Mouse (Mus musculus): Measurements from ENCODE around the gene Rimklb. TPM values are rescaled to one million over a fixed set of nuclear protein-coding genes. Genes with fewer than 3 reads are reported as not detected.

Rimklb gene
- polyA plus RNA-seq, 1 experiment = not detected

- no peaks in the 10 kb centered on the region for H3K79me2 ChIP-seq (ENCODE audit: control insufficient read depth, insufficient read depth)
- H3K4me3 ChIP-seq (ENCODE audit: insufficient read depth, poor library complexity, severe bottlenecking) = no peak overlapping the region
- H3K79me3 ChIP-seq (ENCODE audit: low read depth) = no peaks in the 10 kb centered on the region
- TF ChIP-seq MYOG (IDR thresholded peaks at IDR 0.05; ENCODE audit: control insufficient read depth, extremely low read depth, insufficient read length) = no peak
- TF ChIP-seq CEBPB (IDR thresholded peaks at IDR 0.05; ENCODE audit: low read depth) = no peak
- TF ChIP-seq MYOD1 (IDR thresholded peaks at IDR 0.05; ENCODE audit: control insufficient read depth, insufficient read length, low read depth) = no peak
- TF ChIP-seq FOSL1 (IDR thresholded peaks at IDR 0.05; ENCODE audit: insufficient read depth, low read length, poor library complexity, severe bottlenecking) = no peak
- no peak for TF ChIP-seq CTCF (IDR thresholded peaks at IDR 0.05; ENCODE audit: control insufficient read depth, insufficient read depth, insufficient read length)
- TF ChIP-seq MAX (IDR thresholded peaks at IDR 0.05) = no peak
- no peak for TF ChIP-seq USF1 (IDR thresholded peaks at IDR 0.05; ENCODE audit: low read depth)
- H3K27me3 ChIP-seq (ENCODE audit: control insufficient read depth, insufficient read depth, insufficient read length) = peaks cover 3% of the 10 kb centered on the region
- no peaks in the 10 kb centered on the region for H3K36me3 ChIP-seq (ENCODE audit: control insufficient read depth, insufficient read depth)
- H3ac ChIP-seq (ENCODE audit: control insufficient read depth, insufficient read length, low read depth) = no peak overlapping the region
Observed at GRCm38 (mm10) chr6:122469030-122469640, 29.4 kb downstream of the Rimklb start.

GRCm38 (mm10) chr6:122466092-122466713, 32.4 kb downstream of the Rimklb start:
- Histone ChIP-seq H3K79me3 (ENCODE audit: low read depth) (no peaks in the 10 kb centered on the region), H3K79me2 (ENCODE audit: control insufficient read depth, insufficient read depth) (no peaks in the 10 kb centered on the region), H3K27me3 (ENCODE audit: control insufficient read depth, insufficient read depth, insufficient read length) (no peaks in the 10 kb centered on the region), H3ac (ENCODE audit: control insufficient read depth, insufficient read length, low read depth) (no peak overlapping the region), H3K36me3 (ENCODE audit: control insufficient read depth, insufficient read depth) (no peaks in the 10 kb centered on the region), H3K4me3 (ENCODE audit: insufficient read depth, poor library complexity, severe bottlenecking) (no peak overlapping the region)
- TF ChIP-seq MYOD1 (IDR thresholded peaks at IDR 0.05; ENCODE audit: control insufficient read depth, insufficient read length, low read depth) (no peak), MAX (IDR thresholded peaks at IDR 0.05) (no peak), MYOG (IDR thresholded peaks at IDR 0.05; ENCODE audit: control insufficient read depth, extremely low read depth, insufficient read length) (no peak), CEBPB (IDR thresholded peaks at IDR 0.05; ENCODE audit: low read depth) (no peak), FOSL1 (IDR thresholded peaks at IDR 0.05; ENCODE audit: insufficient read depth, low read length, poor library complexity, severe bottlenecking) (no peak), CTCF (IDR thresholded peaks at IDR 0.05; ENCODE audit: control insufficient read depth, insufficient read depth, insufficient read length) (no peak), USF1 (IDR thresholded peaks at IDR 0.05; ENCODE audit: low read depth) (no peak)

GRCm38 (mm10) chr6:122458946-122459693, 39.4 kb downstream of the Rimklb start:
- no peak overlapping the region for H3K4me3 ChIP-seq (ENCODE audit: insufficient read depth, poor library complexity, severe bottlenecking)
- H3K36me3 ChIP-seq (ENCODE audit: control insufficient read depth, insufficient read depth) = no peaks in the 10 kb centered on the region
- H3K79me2 ChIP-seq (ENCODE audit: control insufficient read depth, insufficient read depth) = no peaks in the 10 kb centered on the region
- H3K79me3 ChIP-seq (ENCODE audit: low read depth) = no peaks in the 10 kb centered on the region
- TF ChIP-seq CTCF (IDR thresholded peaks at IDR 0.05; ENCODE audit: control insufficient read depth, insufficient read depth, insufficient read length) = no peak
- TF ChIP-seq USF1 (IDR thresholded peaks at IDR 0.05; ENCODE audit: low read depth) = no peak
- TF ChIP-seq FOSL1 (IDR thresholded peaks at IDR 0.05; ENCODE audit: insufficient read depth, low read length, poor library complexity, severe bottlenecking) = no peak
- no peaks in the 10 kb centered on the region for H3K27me3 ChIP-seq (ENCODE audit: control insufficient read depth, insufficient read depth, insufficient read length)
- no peak overlapping the region for H3ac ChIP-seq (ENCODE audit: control insufficient read depth, insufficient read length, low read depth)

GRCm38 (mm10) chr6:122447848-122448247, 50.7 kb downstream of the Rimklb start:
- no peaks in the 10 kb centered on the region for H3K36me3 ChIP-seq (ENCODE audit: control insufficient read depth, insufficient read depth)
- TF ChIP-seq CEBPB (IDR thresholded peaks at IDR 0.05; ENCODE audit: low read depth) (no peak), MYOG (IDR thresholded peaks at IDR 0.05; ENCODE audit: control insufficient read depth, extremely low read depth, insufficient read length) (no peak), MAX (IDR thresholded peaks at IDR 0.05) (no peak), CTCF (IDR thresholded peaks at IDR 0.05; ENCODE audit: control insufficient read depth, insufficient read depth, insufficient read length) (no peak), FOSL1 (IDR thresholded peaks at IDR 0.05; ENCODE audit: insufficient read depth, low read length, poor library complexity, severe bottlenecking) (no peak), USF1 (IDR thresholded peaks at IDR 0.05; ENCODE audit: low read depth) (no peak), MYOD1 (IDR thresholded peaks at IDR 0.05; ENCODE audit: control insufficient read depth, insufficient read length, low read depth) (no peak)

GRCm38 (mm10) chr6:122445215-122445614, 53.3 kb downstream of the Rimklb start:
- H3K79me3 ChIP-seq (ENCODE audit: low read depth) = no peaks in the 10 kb centered on the region
- no peaks in the 10 kb centered on the region for H3K36me3 ChIP-seq (ENCODE audit: control insufficient read depth, insufficient read depth)
- no peak for TF ChIP-seq CTCF (IDR thresholded peaks at IDR 0.05; ENCODE audit: control insufficient read depth, insufficient read depth, insufficient read length)
- no peak for TF ChIP-seq MYOG (IDR thresholded peaks at IDR 0.05; ENCODE audit: control insufficient read depth, extremely low read depth, insufficient read length)
- TF ChIP-seq CEBPB (IDR thresholded peaks at IDR 0.05; ENCODE audit: low read depth) = no peak
- TF ChIP-seq USF1 (IDR thresholded peaks at IDR 0.05; ENCODE audit: low read depth) = no peak
- no peak for TF ChIP-seq MAX (IDR thresholded peaks at IDR 0.05)
- no peak for TF ChIP-seq MYOD1 (IDR thresholded peaks at IDR 0.05; ENCODE audit: control insufficient read depth, insufficient read length, low read depth)
- TF ChIP-seq FOSL1 (IDR thresholded peaks at IDR 0.05; ENCODE audit: insufficient read depth, low read length, poor library complexity, severe bottlenecking) = no peak
- no peaks in the 10 kb centered on the region for H3K27me3 ChIP-seq (ENCODE audit: control insufficient read depth, insufficient read depth, insufficient read length)
- H3K4me3 ChIP-seq (ENCODE audit: insufficient read depth, poor library complexity, severe bottlenecking) = no peak overlapping the region
- no peak overlapping the region for H3ac ChIP-seq (ENCODE audit: control insufficient read depth, insufficient read length, low read depth)
- H3K79me2 ChIP-seq (ENCODE audit: control insufficient read depth, insufficient read depth) = no peaks in the 10 kb centered on the region

More at GRCm38 (mm10) chr6:122447848-122448247, 50.7 kb downstream of the Rimklb start:
- Histone ChIP-seq H3K27me3 (ENCODE audit: control insufficient read depth, insufficient read depth, insufficient read length) (no peaks in the 10 kb centered on the region), H3K79me2 (ENCODE audit: control insufficient read depth, insufficient read depth) (no peaks in the 10 kb centered on the region), H3K4me3 (ENCODE audit: insufficient read depth, poor library complexity, severe bottlenecking) (no peak overlapping the region), H3ac (ENCODE audit: control insufficient read depth, insufficient read length, low read depth) (no peak overlapping the region), H3K79me3 (ENCODE audit: low read depth) (no peaks in the 10 kb centered on the region)
